Mouse (Mus musculus): ENCODE data around the gene Rdh13. TPM values are rescaled to one million over a fixed set of nuclear protein-coding genes. Genes with fewer than 3 reads are reported as not detected.
"Not testable (repeated sequence)": the region's sequence is repeated elsewhere in the genome, so short reads cannot be mapped to it uniquely, and the experiment has no call there.

The Rdh13 gene
- polyA plus RNA-seq, 1 experiment from 2014 or later: 17.4 TPM

DNA sequence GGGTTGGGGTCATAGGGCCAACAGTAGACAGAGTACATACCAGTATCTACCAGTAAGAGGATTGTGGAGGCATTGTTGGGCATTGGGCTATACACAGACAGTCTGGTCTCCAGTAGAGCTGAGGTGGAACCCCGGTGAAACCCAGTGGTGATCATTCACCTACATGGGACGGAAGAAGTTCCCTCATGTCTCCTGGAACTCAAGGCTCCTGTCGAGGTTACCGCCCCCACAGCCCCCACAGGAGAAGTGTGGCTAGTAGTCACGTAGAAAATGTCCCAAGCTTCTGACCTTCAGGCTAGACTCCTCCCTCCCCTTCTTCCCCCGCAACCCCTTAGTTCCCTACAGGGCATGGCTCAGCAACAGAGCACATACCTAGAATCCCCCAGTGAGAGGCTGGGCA lies 25.8 kb downstream of the Rdh13 start:
- no peak overlapping the region for H3K27ac ChIP-seq (ENCODE audit: low read depth, low read length)
- no peaks in the 10 kb centered on the region for H3K9me3 ChIP-seq (ENCODE audit: control insufficient read depth, low read length)
- no peaks in the 10 kb centered on the region for H3K4me1 ChIP-seq (replicated peaks; ENCODE audit: control insufficient read depth, insufficient read depth, low read length)
- WGBS: 72% methylated on average over 6 of the region's 6 CpGs
- H3K36me3 ChIP-seq (ENCODE audit: control insufficient read depth, insufficient read depth, low read length): no peaks in the 10 kb centered on the region; the same call in none of the 2 replicates
- H3K27me3 ChIP-seq (replicated peaks; ENCODE audit: control insufficient read depth, insufficient read depth, low read length): no peaks in the 10 kb centered on the region
- DNase-seq (ENCODE audit: low spot score) (no peak), ATAC-seq (replicated peaks; ENCODE audit: low FRiP score) (no peak)
- H3K9ac ChIP-seq (ENCODE audit: low read depth, low read length): no peak overlapping the region
- no peak overlapping the region for H3K4me2 ChIP-seq
- no peak overlapping the region for H3K4me3 ChIP-seq (ENCODE audit: low read depth, low read length)

DNA sequence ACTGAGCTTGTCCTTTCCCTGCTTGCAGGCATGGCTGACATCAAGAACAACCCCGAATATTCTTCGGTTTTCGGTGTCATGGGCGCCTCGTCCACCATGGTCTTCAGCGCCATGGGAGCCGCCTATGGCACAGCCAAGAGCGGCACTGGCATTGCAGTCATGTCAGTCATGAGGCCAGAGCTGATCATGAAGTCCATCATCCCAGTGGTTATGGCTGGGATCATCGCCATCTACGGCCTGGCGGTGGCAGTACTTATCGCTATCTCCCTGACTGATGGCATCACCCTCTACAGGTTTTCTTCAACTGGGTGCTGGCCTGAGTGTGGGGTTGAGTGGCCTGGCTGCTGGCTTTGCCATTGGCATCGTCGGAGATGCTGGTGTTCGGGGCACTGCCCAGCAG lies 33.0 kb downstream of the Rdh13 start:
- not testable (repeated sequence) for H3K27me3 ChIP-seq (replicated peaks; ENCODE audit: control insufficient read depth, insufficient read depth, low read length); ATAC-seq (replicated peaks; ENCODE audit: low FRiP score); H3K36me3 ChIP-seq (ENCODE audit: control insufficient read depth, insufficient read depth, low read length); H3K27ac ChIP-seq (ENCODE audit: low read depth, low read length); H3K4me3 ChIP-seq (ENCODE audit: low read depth, low read length); H3K9ac ChIP-seq (ENCODE audit: low read depth, low read length); H3K4me1 ChIP-seq (replicated peaks; ENCODE audit: control insufficient read depth, insufficient read depth, low read length); H3K9me3 ChIP-seq (ENCODE audit: control insufficient read depth, low read length); H3K4me2 ChIP-seq
- peak; percentile 26 for DNase-seq (ENCODE audit: low spot score)
- 92% methylated on average over 15 of the region's 15 CpGs for WGBS

DNA sequence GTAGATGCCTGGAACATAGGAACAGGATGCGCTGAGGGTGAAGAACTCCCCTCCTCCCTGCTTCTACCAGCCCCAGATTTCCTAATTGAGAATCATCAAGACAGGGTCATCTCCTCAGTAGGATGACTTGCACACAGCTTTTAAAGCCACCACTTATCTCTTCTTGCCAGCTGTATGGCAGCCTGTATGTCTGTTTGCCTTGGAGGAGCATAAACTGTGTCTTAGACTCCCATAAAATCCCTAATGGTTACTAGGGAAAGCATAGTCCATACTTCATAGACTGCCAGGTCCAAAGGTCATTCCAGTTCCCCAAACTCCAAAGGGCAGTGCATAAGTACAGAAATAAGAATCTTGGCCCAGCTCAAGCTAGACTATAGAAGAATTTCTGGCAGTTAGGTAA lies 47.7 kb downstream of the Rdh13 start, which contains the start of gene Gp6:
Gene Gp6, minus strand, starts transcription at position 15 of the 400 bp plus-strand sequence.
- Histone ChIP-seq H3K9ac (ENCODE audit: low read depth, low read length) (no peak within 1 kb of the TSS), H3K27me3 (replicated peaks; ENCODE audit: control insufficient read depth, insufficient read depth, low read length) (no peaks in the 10 kb centered on the region), H3K4me3 (ENCODE audit: low read depth, low read length) (no peak within 1 kb of the TSS), H3K27ac (ENCODE audit: low read depth, low read length) (no peak within 1 kb of the TSS), H3K36me3 (ENCODE audit: control insufficient read depth, insufficient read depth, low read length) (no peaks in the 10 kb centered on the region), H3K9me3 (ENCODE audit: control insufficient read depth, low read length) (no peaks in the 10 kb centered on the region), H3K4me1 (replicated peaks; ENCODE audit: control insufficient read depth, insufficient read depth, low read length) (no peaks in the 10 kb centered on the region), H3K4me2 (no peak within 1 kb of the TSS)
- no peak for ATAC-seq (replicated peaks; ENCODE audit: low FRiP score)
- no peak for DNase-seq (ENCODE audit: low spot score)
- WGBS: 74% methylated on average over 1 of the region's 1 CpGs

Small RNA genes within 50 kb of the gene (microRNA-seq; reads per million reads assigned to microRNA genes)
- not detected for gene Gm24605 (ENCODE audit: borderline number of aligned reads)
- not detected for gene Gm24752 (ENCODE audit: borderline number of aligned reads)
- not detected for gene Gm25349 (ENCODE audit: borderline number of aligned reads)

Other genes starting within 250 kb of the Rdh13 start
- gene Lilra5, start 207.9 kb downstream of the Rdh13 start, polyA plus RNA-seq (2014; fragmentation: Nextera tagmentation; extraction: Ambion mirVana): 0.12 TPM in 1 of 2 replicates, not detected in the other
- not detected in 2 replicates for gene Ncr1, start 107.9 kb downstream of the Rdh13 start, polyA plus RNA-seq (2014; fragmentation: Nextera tagmentation; extraction: Ambion mirVana)
- 5.1 and 5.7 TPM in 2 replicates for gene Gp6, start 47.9 kb downstream of the Rdh13 start, polyA plus RNA-seq (2014; fragmentation: Nextera tagmentation; extraction: Ambion mirVana)
- 2.0 and 2.6 TPM in 2 replicates for gene Eps8l1, start 15.0 kb upstream of the Rdh13 start, polyA plus RNA-seq (2014; fragmentation: Nextera tagmentation; extraction: Ambion mirVana)
- gene Ppp1r12c, start 56.0 kb upstream of the Rdh13 start, polyA plus RNA-seq (2014; fragmentation: Nextera tagmentation; extraction: Ambion mirVana): 46.2 and 48.0 TPM in 2 replicates
- gene Tnnt1, start 70.7 kb upstream of the Rdh13 start, polyA plus RNA-seq (2014; fragmentation: Nextera tagmentation; extraction: Ambion mirVana): 25.1 and 27.7 TPM in 2 replicates
- gene Tnni3, start 78.6 kb upstream of the Rdh13 start, polyA plus RNA-seq (2014; fragmentation: Nextera tagmentation; extraction: Ambion mirVana): 8.9 and 17.0 TPM in 2 replicates
- gene Dnaaf3, start 86.8 kb upstream of the Rdh13 start, polyA plus RNA-seq (2014; fragmentation: Nextera tagmentation; extraction: Ambion mirVana): 0.22 and 0.45 TPM in 2 replicates
- gene Syt5, start 101.9 kb upstream of the Rdh13 start, polyA plus RNA-seq (2014; fragmentation: Nextera tagmentation; extraction: Ambion mirVana): 0.73 and 1.2 TPM in 2 replicates
- gene Ptprh, start 158.4 kb upstream of the Rdh13 start, polyA plus RNA-seq (2014; fragmentation: Nextera tagmentation; extraction: Ambion mirVana): not detected in 2 replicates
- 12.9 and 18.0 TPM in 2 replicates for gene Tmem86b, start 185.8 kb upstream of the Rdh13 start, polyA plus RNA-seq (2014; fragmentation: Nextera tagmentation; extraction: Ambion mirVana)
- 5.6 and 6.6 TPM in 2 replicates for gene Ppp6r1, start 213.4 kb upstream of the Rdh13 start, polyA plus RNA-seq (2014; fragmentation: Nextera tagmentation; extraction: Ambion mirVana)
- 132 and 137 TPM in 2 replicates for gene Hspbp1, start 239.4 kb upstream of the Rdh13 start, polyA plus RNA-seq (2014; fragmentation: Nextera tagmentation; extraction: Ambion mirVana)
- 0.66 and 1.0 TPM in 2 replicates for gene Brsk1, start 245.0 kb upstream of the Rdh13 start, polyA plus RNA-seq (2014; fragmentation: Nextera tagmentation; extraction: Ambion mirVana)

All from liver, embryonic 11.5 days (tissue).